Mouse (Mus musculus) midbrain, embryonic 14.5 days (tissue): Measurements from ENCODE around the gene Hoxd13. TPM values are rescaled to one million over a fixed set of nuclear protein-coding genes. Genes with fewer than 3 reads are reported as not detected.

Experiments used
- ATAC-seq: fragments of 200-750 bp; cut with Nextera tagmentation; 2 replicates; pipeline ENCODE4 v1.8.0; 2017; ENCODE audit warnings: moderate number of reproducible peaks, moderate library complexity; ENCODE audit not compliant: low FRiP score, low TSS enrichment
- DNase-seq: peaks from one replicate; pipeline ENCODE4 v3.0.0-alpha.2; 2015
- H3K27ac ChIP-seq: fragments of 300-500 bp; sonication (generic); replicated peaks from 2 replicates; pipeline ENCODE4 v1.5.1; 2014; ENCODE audit warnings: mild to moderate bottlenecking, low read depth, low read length, moderate library complexity
- H3K27me3 ChIP-seq: fragments of 300-500 bp; sonication (generic); 2 replicates; pipeline ENCODE4 v1.6.1; 2014; ENCODE audit warnings: low read length, control low read depth, mixed read lengths; ENCODE audit not compliant: control insufficient read depth, insufficient read depth
- H3K36me3 ChIP-seq: fragments of 300-500 bp; sonication (generic); 2 replicates; pipeline ENCODE4 v1.6.1; 2014; ENCODE audit warnings: low read length, control low read depth; ENCODE audit not compliant: control insufficient read depth, insufficient read depth
- H3K4me1 ChIP-seq: fragments of 300-500 bp; sonication (generic); 2 replicates; pipeline ENCODE4 v1.6.1; 2014; ENCODE audit warnings: mild to moderate bottlenecking, antibody characterized with exemption, low read length, control low read depth; ENCODE audit not compliant: control insufficient read depth, insufficient read depth
- H3K4me2 ChIP-seq: fragments of 300-500 bp; sonication (generic); 2 replicates; pipeline ENCODE4 v1.6.1; 2014; ENCODE audit warnings: mild to moderate bottlenecking, low read length, moderate library complexity
- H3K4me3 ChIP-seq: fragments of 300-500 bp; sonication (generic); replicated peaks from 2 replicates; pipeline ENCODE4 v1.5.1; 2014; ENCODE audit warnings: low read depth, low read length
- H3K9ac ChIP-seq: fragments of 300-500 bp; sonication (generic); replicated peaks from 2 replicates; pipeline ENCODE4 v1.6.1; 2014; ENCODE audit warnings: mild to moderate bottlenecking, low read length, moderate library complexity
- H3K9me3 ChIP-seq: fragments of 300-500 bp; sonication (generic); 2 replicates; pipeline ENCODE4 v1.6.1; 2016; ENCODE audit warnings: low read length, control low read depth, mixed read lengths; ENCODE audit not compliant: control insufficient read depth
- WGBS: fragments of 180-500 bp; shearing (Covaris S2); extraction: QIAGEN DNeasy Blood & Tissue Kit; methylation state at CpG from one replicate; pipeline ENCODE4 v1.1.7; 2014; 5-methylcytosine and 5-hydroxymethylcytosine counted together
- polyA plus RNA-seq: library from polyadenylated mRNA; unstranded; fragments of >200 nt; fragmentation: Nextera tagmentation; extraction: Ambion mirVana; gene quantifications from 2 replicates; pipeline ENCODE4 v1.2.1, GENCODE M21; 2014

Hoxd13 gene
- polyA plus RNA-seq, 1 experiment from 2014 or later: 0.11 TPM

DNA sequence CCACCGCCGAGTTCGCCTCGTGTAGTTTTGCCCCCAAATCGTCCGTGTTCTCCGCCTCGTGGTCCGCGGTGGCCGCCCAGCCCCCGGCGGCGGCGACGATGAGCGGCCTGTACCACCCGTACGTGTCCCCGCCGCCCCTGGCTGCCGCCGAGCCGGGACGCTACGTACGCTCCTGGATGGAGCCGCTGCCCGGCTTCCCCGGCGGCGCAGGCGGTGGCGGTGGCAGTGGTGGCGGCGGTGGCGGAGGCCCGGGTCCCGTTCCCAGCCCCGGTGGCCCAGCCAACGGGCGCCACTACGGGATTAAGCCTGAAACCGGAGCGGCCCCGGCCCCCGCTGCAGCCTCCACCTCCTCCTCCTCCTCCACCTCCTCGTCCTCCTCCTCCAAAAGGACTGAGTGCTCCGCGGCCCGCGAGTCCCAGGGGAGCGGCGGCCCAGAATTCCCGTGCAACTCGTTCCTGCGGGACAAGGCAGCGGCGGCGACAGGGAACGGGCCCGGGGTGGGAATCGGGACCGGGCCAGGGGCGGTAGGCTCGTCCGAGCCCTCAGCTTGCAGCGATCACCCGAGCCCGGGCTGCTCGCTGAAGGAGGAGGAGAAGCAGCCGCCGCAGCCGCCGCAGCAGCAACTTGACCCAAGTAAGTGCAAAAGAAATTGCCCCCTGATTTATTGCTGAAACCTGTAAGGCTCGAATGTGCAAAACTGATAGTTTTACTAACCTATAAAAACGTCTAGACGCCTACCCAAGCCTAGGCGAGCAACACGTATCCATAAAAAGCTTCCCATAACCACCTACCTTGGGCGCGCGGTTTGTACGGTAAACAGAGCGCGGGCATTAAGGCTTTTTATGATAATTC lies 30.3 kb downstream of the Hoxd13 start:
- H3K27me3 ChIP-seq: peaks cover 99% of the 10 kb centered on the region
- ATAC-seq: 0 out of 2 replicates have a peak, but pooled peaks have one; percentile 14
- H3K4me1 ChIP-seq: no peaks in the 10 kb centered on the region
- H3K9ac ChIP-seq: no peak overlapping the region
- H3K27ac ChIP-seq: no peak overlapping the region
- DNase-seq: no peak
- H3K4me3 ChIP-seq: peak overlapping the region; percentile 25
- no peaks in the 10 kb centered on the region for H3K36me3 ChIP-seq
- peak overlapping the region; percentile 47 for H3K4me2 ChIP-seq
- WGBS: under 1% methylated on average over 84 of the region's 86 CpGs
- H3K9me3 ChIP-seq: no peaks in the 10 kb centered on the region

- DNase-seq: no peak
- Histone ChIP-seq H3K9me3 (no peaks in the 10 kb centered on the region), H3K36me3 (no peaks in the 10 kb centered on the region), H3K4me1 (no peaks in the 10 kb centered on the region), H3K27ac (no peak overlapping the region), H3K4me2 (no peak overlapping the region), H3K27me3 (peaks cover 99% of the 10 kb centered on the region), H3K4me3 (no peak overlapping the region), H3K9ac (no peak overlapping the region)
- 2% methylated on average over 17 of the region's 17 CpGs for WGBS
- no peak for ATAC-seq
These were observed 30.9 kb downstream of the Hoxd13 start for GRCm38 (mm10) chr2:74699053-74699430.

GRCm38 (mm10) chr2:74699664-74700545 lies 31.8 kb downstream of the Hoxd13 start:
- Histone ChIP-seq H3K36me3 (no peaks in the 10 kb centered on the region), H3K27ac (no peak overlapping the region), H3K4me2 (no peak overlapping the region), H3K9ac (no peak overlapping the region), H3K9me3 (no peaks in the 10 kb centered on the region), H3K27me3 (peaks cover 99% of the 10 kb centered on the region), H3K4me3 (no peak overlapping the region), H3K4me1 (no peaks in the 10 kb centered on the region)
- ATAC-seq (no peak), DNase-seq (no peak)
- WGBS: 3% methylated on average over 23 of the region's 23 CpGs

- H3K27ac ChIP-seq: no peak overlapping the region
- no peaks in the 10 kb centered on the region for H3K9me3 ChIP-seq
- H3K27me3 ChIP-seq: peaks cover 96% of the 10 kb centered on the region
- H3K36me3 ChIP-seq: no peaks in the 10 kb centered on the region
- H3K9ac ChIP-seq: no peak overlapping the region
- no peak for ATAC-seq
- 1% methylated on average over 22 of the region's 22 CpGs for WGBS
- no peak for DNase-seq
- no peak overlapping the region for H3K4me2 ChIP-seq
- no peaks in the 10 kb centered on the region for H3K4me1 ChIP-seq
- H3K4me3 ChIP-seq: no peak overlapping the region
These were observed 32.5 kb downstream of the Hoxd13 start for GRCm38 (mm10) chr2:74700546-74701112.

GRCm38 (mm10) chr2:74701949-74702819 lies 34.1 kb downstream of the Hoxd13 start:
- DNase-seq (peak; percentile 94), ATAC-seq (no peak)
- H3K9me3 ChIP-seq: no peaks in the 10 kb centered on the region
- H3K36me3 ChIP-seq: no peaks in the 10 kb centered on the region
- H3K9ac ChIP-seq: no peak overlapping the region
- H3K4me1 ChIP-seq: no peaks in the 10 kb centered on the region
- peaks cover 95% of the 10 kb centered on the region for H3K27me3 ChIP-seq
- H3K4me2 ChIP-seq: no peak overlapping the region
- WGBS: 12% methylated on average over 17 of the region's 17 CpGs
- H3K4me3 ChIP-seq: no peak overlapping the region
- no peak overlapping the region for H3K27ac ChIP-seq

DNA sequence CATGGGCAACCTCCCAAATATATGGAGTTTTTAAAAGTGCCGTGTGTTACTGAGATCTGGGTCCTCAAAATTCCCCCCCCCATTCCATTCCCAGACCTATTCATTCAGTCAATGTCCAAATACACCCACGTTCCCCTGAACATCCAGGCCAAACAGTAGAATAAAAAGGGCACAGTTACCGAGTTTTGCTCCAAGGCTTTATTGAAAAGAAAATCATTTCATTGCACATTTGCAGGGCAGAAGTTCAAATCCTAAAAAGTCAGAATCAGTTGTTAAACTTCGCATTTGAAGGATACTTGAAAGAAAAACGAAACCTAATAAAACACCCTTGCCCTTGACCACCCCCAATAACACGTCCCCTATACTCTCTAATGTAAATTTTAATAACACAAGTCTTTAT lies 34.7 kb downstream of the Hoxd13 start:
- H3K4me3 ChIP-seq: no peak overlapping the region

GRCm38 (mm10) chr2:74703317-74703716 lies 35.2 kb downstream of the Hoxd13 start:
- no peak for DNase-seq
- H3K36me3 ChIP-seq: no peaks in the 10 kb centered on the region
- 3% methylated on average over 10 of the region's 10 CpGs for WGBS
- no peak for ATAC-seq
- no peak overlapping the region for H3K9ac ChIP-seq
- no peak overlapping the region for H3K4me2 ChIP-seq
- H3K27ac ChIP-seq: no peak overlapping the region
- no peaks in the 10 kb centered on the region for H3K4me1 ChIP-seq
- H3K9me3 ChIP-seq: no peaks in the 10 kb centered on the region
- peaks cover 95% of the 10 kb centered on the region for H3K27me3 ChIP-seq
- H3K4me3 ChIP-seq: no peak overlapping the region

More for the DNA sequence above, 34.7 kb downstream of the Hoxd13 start:
- Histone ChIP-seq H3K9me3 (no peaks in the 10 kb centered on the region), H3K27ac (no peak overlapping the region), H3K4me1 (no peaks in the 10 kb centered on the region), H3K4me2 (no peak overlapping the region), H3K9ac (no peak overlapping the region), H3K27me3 (peaks cover 95% of the 10 kb centered on the region), H3K36me3 (no peaks in the 10 kb centered on the region)
- ATAC-seq (no peak), DNase-seq (no peak)
- WGBS: 10% methylated on average over 6 of the region's 6 CpGs
